Mouse (Mus musculus): ENCODE measurements around the gene Lhfpl2.

DNA sequence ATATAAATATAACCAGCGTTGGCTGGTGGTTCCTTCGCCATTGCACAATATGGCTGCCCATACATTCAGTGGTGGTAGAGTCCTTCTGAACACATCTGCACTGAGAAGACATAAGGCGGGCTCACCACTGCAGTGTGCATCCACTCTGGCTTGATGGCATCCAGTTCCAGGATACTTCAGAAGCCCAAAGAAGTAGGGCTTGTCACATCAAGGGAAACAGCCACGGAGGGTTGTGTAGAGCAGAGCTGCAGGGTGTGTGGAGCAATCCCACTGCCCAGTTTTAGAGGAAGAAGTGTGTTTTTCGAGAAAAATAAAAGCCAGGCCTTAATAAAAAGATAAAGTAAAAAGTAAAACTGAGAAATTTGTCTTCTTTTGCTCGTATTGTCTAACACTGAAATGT, 141.0 kb downstream of the Lhfpl2 start:
- TF ChIP-seq CTCF (conservative IDR thresholded peaks at IDR 0.05 in 1 of 2, IDR thresholded peaks at IDR 0.05 in 1 of 2; ENCODE audit: low read depth in 2 of 2, low read length in 2 of 2), result no peak
- TF ChIP-seq CHD1 (IDR thresholded peaks at IDR 0.05; ENCODE audit: low read depth, low read length), result no peak
